Mouse (Mus musculus): ENCODE measurements at regions not wholly inside any gene's neighbourhood (a gene's known extent, or its start where the extent isn't known, plus 50 kb on each side); places are given as distances from the start of the nearest gene placed in this dataset.

DNA sequence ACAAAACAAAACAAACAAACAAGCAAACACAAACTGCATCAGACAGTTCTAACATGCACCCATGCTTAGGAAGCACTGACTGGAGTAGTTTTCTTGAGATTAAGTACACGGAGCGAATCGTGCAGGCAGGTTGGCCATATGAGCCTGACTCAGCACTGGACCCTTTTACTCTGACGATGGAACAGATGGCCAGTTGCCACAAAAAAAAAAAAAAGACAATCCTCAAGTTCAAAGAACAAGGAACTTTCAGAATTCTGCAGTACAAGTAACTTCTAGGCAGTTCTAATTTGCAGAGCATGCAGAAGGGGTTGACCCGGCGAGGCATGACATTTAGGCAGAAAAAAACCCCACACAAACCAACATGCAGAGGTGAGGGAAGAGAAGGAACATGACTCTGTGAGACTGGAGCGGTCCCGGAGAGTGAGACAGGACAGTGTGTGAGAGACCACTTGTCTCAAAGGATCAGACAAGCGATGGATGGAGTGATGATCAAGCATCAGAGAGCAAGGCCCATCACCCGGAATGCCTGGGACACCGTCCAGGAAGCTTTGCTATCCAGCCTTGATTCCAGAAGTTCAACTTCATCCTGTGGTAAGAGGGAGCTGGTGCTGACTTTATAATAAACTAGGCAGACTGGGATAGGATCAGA lies 71.0 kb upstream of the Sesn3 start:
- Histone ChIP-seq H3K27ac (no peak overlapping the region), H3K4me1 (ENCODE audit: insufficient read depth, low read length) (0 out of 2 replicates have a peak, but pooled peaks cover 4% of the 10 kb centered on the region), H3K4me3 (ENCODE audit: low read length) (no peak overlapping the region), H3K9me3 (ENCODE audit: low read length) (no peaks in the 10 kb centered on the region), H3K27me3 (ENCODE audit: insufficient read depth, low read length) (no peaks in the 10 kb centered on the region), H3K9ac (replicated peaks; ENCODE audit: low read length) (no peak overlapping the region), H3K36me3 (ENCODE audit: insufficient read depth, low read length) (no peaks in the 10 kb centered on the region), H3K4me2 (ENCODE audit: low read depth, low read length) (no peak overlapping the region)
- no peak for DNase-seq (ENCODE audit: low spot score)
- no peak for TF ChIP-seq CTCF (IDR thresholded peaks at IDR 0.05; ENCODE audit: low read depth)
- 68% methylated on average over 11 of the region's 11 CpGs for WGBS
- ATAC-seq = no peak

DNA sequence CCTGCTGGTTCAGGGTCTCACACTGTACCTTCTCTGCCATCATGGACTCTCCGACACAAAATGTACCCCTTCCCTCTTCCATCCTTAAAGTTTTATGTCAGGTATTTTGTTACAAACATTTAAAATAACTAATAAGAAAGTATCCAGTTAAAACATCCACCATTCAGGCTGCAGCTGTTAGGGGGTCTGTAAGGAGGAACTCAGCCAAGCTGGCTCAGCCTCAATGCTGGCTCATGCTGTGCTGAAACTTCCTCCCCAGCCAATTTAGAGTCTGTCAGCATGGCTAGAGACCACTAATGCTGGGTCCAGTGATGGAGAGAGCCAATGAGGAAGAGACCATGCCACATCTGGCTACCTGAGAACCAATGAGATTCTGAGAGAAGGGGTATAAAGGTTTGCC lies 70.0 kb upstream of the Sesn3 start:
- Histone ChIP-seq H3K4me2 (ENCODE audit: low read depth, low read length) (no peak overlapping the region), H3K4me3 (ENCODE audit: low read length) (no peak overlapping the region), H3K36me3 (ENCODE audit: insufficient read depth, low read length) (no peaks in the 10 kb centered on the region), H3K9me3 (ENCODE audit: low read length) (no peaks in the 10 kb centered on the region), H3K9ac (replicated peaks; ENCODE audit: low read length) (no peak overlapping the region), H3K4me1 (ENCODE audit: insufficient read depth, low read length) (0 out of 2 replicates have a peak, but pooled peaks cover 4% of the 10 kb centered on the region), H3K27ac (no peak overlapping the region), H3K27me3 (ENCODE audit: insufficient read depth, low read length) (no peaks in the 10 kb centered on the region)
- WGBS = 97% methylated on average over 1 of the region's 1 CpGs
- ATAC-seq (no peak; the same call in 1 of the 2 replicates), DNase-seq (ENCODE audit: low spot score) (no peak)
- no peak for TF ChIP-seq CTCF (IDR thresholded peaks at IDR 0.05; ENCODE audit: low read depth)

DNA sequence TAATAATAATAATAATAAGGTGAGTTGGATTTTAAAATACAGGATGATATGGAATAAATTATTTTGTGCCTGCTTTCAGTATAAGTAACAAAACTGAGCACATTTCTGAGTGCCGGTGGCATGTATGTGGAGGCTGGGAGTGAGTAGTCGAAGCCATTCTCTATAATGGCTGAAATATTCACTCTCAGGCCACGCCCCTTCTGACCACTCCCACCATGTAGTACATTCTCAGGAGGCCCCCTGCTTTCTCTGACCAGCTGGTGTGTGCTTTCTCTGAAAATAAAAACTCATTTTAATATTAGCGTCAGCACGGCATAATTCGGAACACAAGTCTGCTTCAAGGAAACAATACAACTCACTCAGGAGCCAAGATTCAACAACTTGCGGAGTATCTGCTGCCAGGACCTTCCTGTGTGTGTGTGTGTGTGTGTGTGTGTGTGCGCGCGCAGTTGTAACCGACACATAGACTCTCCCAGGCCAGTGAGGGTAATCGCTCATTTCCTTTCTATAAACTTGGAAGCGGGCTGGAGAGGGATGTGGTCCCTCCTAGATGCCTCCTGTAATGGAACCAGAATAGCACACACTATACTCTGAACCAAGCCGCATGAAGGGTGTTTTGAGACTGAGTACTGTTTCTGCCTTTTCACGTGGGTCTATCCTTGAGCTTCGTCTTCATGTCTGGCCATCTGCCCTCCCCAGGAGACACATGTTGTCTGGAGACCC lies 67.9 kb upstream of the Sesn3 start:
- no peaks in the 10 kb centered on the region for H3K9me3 ChIP-seq (ENCODE audit: low read length)
- 70% methylated on average over 16 of the region's 16 CpGs for WGBS

DNA sequence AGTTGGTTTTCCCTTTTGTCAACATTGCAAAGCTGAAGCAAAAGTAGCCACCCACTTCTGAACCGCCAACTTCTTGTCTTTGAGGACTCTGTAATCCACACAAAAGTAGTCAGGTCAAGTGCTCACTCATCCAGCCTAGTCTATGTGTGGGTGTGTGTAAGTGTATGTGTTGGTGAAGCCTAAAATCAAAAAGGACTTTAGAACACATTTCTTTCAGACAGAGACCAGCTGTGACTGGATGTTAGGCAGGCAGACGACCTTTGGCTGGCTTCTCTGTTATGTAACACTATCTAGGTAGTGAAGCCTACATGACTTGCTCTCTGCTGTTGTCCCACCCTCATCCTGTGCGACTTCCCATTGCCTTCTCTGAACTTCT lies 67.3 kb upstream of the Sesn3 start:
- Histone ChIP-seq H3K4me1 (ENCODE audit: insufficient read depth, low read length) (0 out of 2 replicates have a peak, but pooled peaks cover 4% of the 10 kb centered on the region), H3K9me3 (ENCODE audit: low read length) (no peaks in the 10 kb centered on the region), H3K27me3 (ENCODE audit: insufficient read depth, low read length) (no peaks in the 10 kb centered on the region), H3K4me2 (ENCODE audit: low read depth, low read length) (no peak overlapping the region), H3K9ac (replicated peaks; ENCODE audit: low read length) (no peak overlapping the region), H3K36me3 (ENCODE audit: insufficient read depth, low read length) (no peaks in the 10 kb centered on the region), H3K4me3 (ENCODE audit: low read length) (no peak overlapping the region), H3K27ac (no peak overlapping the region)
- no peak for TF ChIP-seq CTCF (IDR thresholded peaks at IDR 0.05; ENCODE audit: low read depth)
- WGBS = 81% methylated on average over 3 of the region's 3 CpGs
- ATAC-seq = no peak
- no peak for DNase-seq (ENCODE audit: low spot score)

More for the DNA sequence above, 67.9 kb upstream of the Sesn3 start:
- no peaks in the 10 kb centered on the region for H3K36me3 ChIP-seq (ENCODE audit: insufficient read depth, low read length)
- DNase-seq (ENCODE audit: low spot score) (no peak), ATAC-seq (no peak)
- no peak overlapping the region for H3K9ac ChIP-seq (replicated peaks; ENCODE audit: low read length)
- TF ChIP-seq CTCF (IDR thresholded peaks at IDR 0.05; ENCODE audit: low read depth) = no peak
- H3K4me1 ChIP-seq (ENCODE audit: insufficient read depth, low read length) = 0 out of 2 replicates have a peak, but pooled peaks cover 4% of the 10 kb centered on the region
- no peaks in the 10 kb centered on the region for H3K27me3 ChIP-seq (ENCODE audit: insufficient read depth, low read length)
- no peak overlapping the region for H3K27ac ChIP-seq
- H3K4me2 ChIP-seq (ENCODE audit: low read depth, low read length) = no peak overlapping the region
- no peak overlapping the region for H3K4me3 ChIP-seq (ENCODE audit: low read length)

DNA sequence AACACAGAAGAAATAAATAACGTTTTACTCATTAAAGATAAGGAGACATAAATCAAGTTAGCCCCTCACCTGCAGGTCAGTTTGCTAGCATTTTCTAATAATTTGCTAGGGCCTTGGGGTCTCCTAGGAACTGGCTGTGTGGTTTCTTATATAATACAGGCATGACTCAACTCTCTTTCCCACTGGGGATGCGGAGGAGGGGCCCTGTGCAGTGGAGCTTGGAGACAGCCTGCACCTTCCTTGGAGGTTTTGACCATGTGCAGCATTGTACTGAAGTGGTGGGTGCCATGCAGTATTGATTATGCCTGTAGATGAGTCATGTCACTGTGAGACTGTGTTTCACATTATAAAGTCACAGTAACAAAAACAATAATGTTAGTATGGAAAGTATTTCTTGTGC lies 61.6 kb upstream of the Sesn3 start:
- Histone ChIP-seq H3K27me3 (ENCODE audit: insufficient read depth, low read length) (no peaks in the 10 kb centered on the region), H3K27ac (no peak overlapping the region), H3K4me1 (ENCODE audit: insufficient read depth, low read length) (no peaks in the 10 kb centered on the region), H3K4me2 (ENCODE audit: low read depth, low read length) (no peak overlapping the region), H3K4me3 (ENCODE audit: low read length) (no peak overlapping the region), H3K9ac (replicated peaks; ENCODE audit: low read length) (no peak overlapping the region), H3K36me3 (ENCODE audit: insufficient read depth, low read length) (no peaks in the 10 kb centered on the region), H3K9me3 (ENCODE audit: low read length) (no peaks in the 10 kb centered on the region)
- DNase-seq (ENCODE audit: low spot score) (no peak), ATAC-seq (no peak)
- no peak for TF ChIP-seq CTCF (IDR thresholded peaks at IDR 0.05; ENCODE audit: low read depth)
- WGBS = 89% methylated on average over 2 of the region's 2 CpGs

DNA sequence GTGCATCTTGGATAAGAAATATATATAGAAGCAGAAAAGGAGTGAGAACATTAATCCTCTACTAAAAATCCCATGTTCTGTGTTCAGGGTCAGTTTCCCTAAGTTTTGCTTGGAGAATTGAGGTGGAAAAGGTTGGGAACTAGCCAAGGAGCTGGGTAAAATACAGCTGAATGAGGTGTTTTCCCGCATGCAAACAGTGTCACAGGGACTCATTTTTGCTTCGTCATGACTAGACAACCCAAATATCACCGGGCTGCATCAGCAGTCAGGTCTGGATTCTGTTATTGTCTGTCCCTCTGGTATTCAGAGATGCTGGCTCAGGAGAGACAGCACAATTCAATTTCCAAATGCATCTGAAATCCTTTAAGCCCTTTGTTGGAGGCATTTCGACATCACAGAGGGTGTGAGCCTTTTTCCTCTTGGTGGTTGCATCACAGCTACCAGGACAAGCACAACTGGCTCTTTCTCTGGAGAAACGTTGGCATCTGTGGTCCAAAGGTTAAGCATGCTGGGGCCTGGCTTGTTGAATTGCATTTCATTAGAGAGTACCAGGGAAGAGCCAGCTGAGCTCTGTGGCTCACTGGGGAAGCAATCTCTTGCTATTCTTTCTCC lies 59.6 kb upstream of the Sesn3 start:
- DNase-seq (ENCODE audit: low spot score) = no peak
- no peak overlapping the region for H3K27ac ChIP-seq
- H3K4me3 ChIP-seq (ENCODE audit: low read length) = no peak overlapping the region
- H3K4me2 ChIP-seq (ENCODE audit: low read depth, low read length) = no peak overlapping the region
- H3K36me3 ChIP-seq (ENCODE audit: insufficient read depth, low read length) = no peaks in the 10 kb centered on the region
- no peaks in the 10 kb centered on the region for H3K9me3 ChIP-seq (ENCODE audit: low read length)
- WGBS = 50% methylated on average over 5 of the region's 5 CpGs
- no peak for TF ChIP-seq CTCF (IDR thresholded peaks at IDR 0.05; ENCODE audit: low read depth)
- no peak for ATAC-seq
- H3K9ac ChIP-seq (replicated peaks; ENCODE audit: low read length) = no peak overlapping the region
- no peaks in the 10 kb centered on the region for H3K4me1 ChIP-seq (ENCODE audit: insufficient read depth, low read length)
- H3K27me3 ChIP-seq (ENCODE audit: insufficient read depth, low read length) = no peaks in the 10 kb centered on the region
